Mouse (Mus musculus) liver, adult 2 months (tissue): ENCODE data around the gene Cdca4. TPM values are rescaled to one million over a fixed set of nuclear protein-coding genes. Genes with fewer than 3 reads are reported as not detected.

Experiments
- DNase-seq: peaks from one replicate; pipeline ENCODE4 v3.0.0-alpha.2; 2011; ENCODE audit warnings: low read depth, low spot score; ENCODE audit errors: extremely low read depth
- H3K27ac ChIP-seq: fragments of 200-500 bp; replicated peaks from 2 replicates; pipeline ENCODE4 v1.5.1; 2012; ENCODE audit warnings: low read depth, mild to moderate bottlenecking, control low read depth, inconsistent platforms, low read length; ENCODE audit not compliant: insufficient read depth
- H3K27me3 ChIP-seq: fragments of 200-500 bp; 2 replicates; pipeline ENCODE4 v1.6.1; 2012; ENCODE audit warnings: mild to moderate bottlenecking, moderate library complexity, low read length, inconsistent platforms; ENCODE audit not compliant: control insufficient read depth, insufficient read depth
- H3K36me3 ChIP-seq: fragments of 200-500 bp; 2 replicates; pipeline ENCODE4 v1.6.1; 2012; ENCODE audit warnings: low read length, inconsistent platforms; ENCODE audit not compliant: control insufficient read depth, insufficient read depth
- H3K4me1 ChIP-seq: fragments of 200-500 bp; 2 replicates; pipeline ENCODE4 v1.6.1; 2011; ENCODE audit warnings: low read length; ENCODE audit not compliant: control insufficient read depth, insufficient read depth
- H3K4me3 ChIP-seq: fragments of 200-500 bp; 2 replicates; pipeline ENCODE4 v1.5.1; 2011; ENCODE audit warnings: low read depth, mild to moderate bottlenecking, control low read depth, low read length, moderate library complexity; ENCODE audit not compliant: insufficient read depth
- H3K79me2 ChIP-seq: fragments of 200-500 bp; 2 replicates; pipeline ENCODE4 v1.6.1; 2012; ENCODE audit warnings: inconsistent platforms, mild to moderate bottlenecking, low read length, moderate library complexity; ENCODE audit not compliant: control insufficient read depth, insufficient read depth
- H3K9ac ChIP-seq: fragments of 200-500 bp; 2 replicates; pipeline ENCODE4 v1.6.1; 2012; ENCODE audit warnings: low read depth, mild to moderate bottlenecking, control low read depth, inconsistent platforms, low read length
- CTCF ChIP-seq: fragments of 200-500 bp; IDR thresholded peaks from 2 replicates; pipeline ENCODE4 v1.5.1; 2011; ENCODE audit warnings: low read depth, low read length, control low read depth
- POLR2A ChIP-seq: fragments of 200-500 bp; IDR thresholded peaks from 2 replicates; pipeline ENCODE4 v1.6.1; 2011; ENCODE audit warnings: low read length, control low read depth; ENCODE audit not compliant: insufficient read depth; ENCODE audit errors: extremely low read depth
- WGBS: fragments of 180-500 bp; shearing (Covaris S2); methylation state at CpG from one replicate; pipeline ENCODE4 v1.1.7; 2018; 5-methylcytosine and 5-hydroxymethylcytosine counted together
- polyA plus RNA-seq: library from polyadenylated mRNA; depleted of rRNA; stranded (reverse); fragments of >200 nt; gene quantifications from 2 replicates; pipeline ENCODE4 v1.2.3, GENCODE M21; 2012
- total RNA-seq: library from RNA; depleted of rRNA; stranded (reverse); fragments of >200 nt; gene quantifications from 2 replicates; pipeline ENCODE4 v1.2.3, GENCODE M21; 2014

Cdca4 gene
- total and polyA plus RNA-seq, 2 experiments: 3.5 to 5.0 TPM

- 72% methylated on average over 13 of the region's 13 CpGs for WGBS
- Histone ChIP-seq H3K36me3 (no peaks in the 10 kb centered on the region), H3K4me1 (no peaks in the 10 kb centered on the region), H3K4me3 (no peak overlapping the region), H3K79me2 (no peaks in the 10 kb centered on the region), H3K27me3 (no peaks in the 10 kb centered on the region), H3K27ac (no peak overlapping the region), H3K9ac (no peak overlapping the region)
- TF ChIP-seq CTCF (no peak), POLR2A (no peak)
- DNase-seq: no peak
These were observed 35.4 kb downstream of the Cdca4 start for GRCm38 (mm10) chr12:112793601-112794355.

- H3K79me2 ChIP-seq: no peaks in the 10 kb centered on the region
- H3K36me3 ChIP-seq: no peaks in the 10 kb centered on the region
- H3K27ac ChIP-seq: no peak overlapping the region
- no peak for TF ChIP-seq CTCF
- TF ChIP-seq POLR2A: no peak
- no peak overlapping the region for H3K4me3 ChIP-seq
- no peaks in the 10 kb centered on the region for H3K27me3 ChIP-seq
- no peak overlapping the region for H3K9ac ChIP-seq
- no peaks in the 10 kb centered on the region for H3K4me1 ChIP-seq
- 68% methylated on average over 8 of the region's 8 CpGs for WGBS
- no peak for DNase-seq
These were observed 38.2 kb downstream of the Cdca4 start for GRCm38 (mm10) chr12:112791026-112791425.

GRCm38 (mm10) chr12:112774481-112774880 lies 54.7 kb downstream of the Cdca4 start:
- no peak overlapping the region for H3K9ac ChIP-seq
- H3K27ac ChIP-seq: no peak overlapping the region
- no peak for DNase-seq
- H3K36me3 ChIP-seq: no peaks in the 10 kb centered on the region
- H3K27me3 ChIP-seq: no peaks in the 10 kb centered on the region
- no peaks in the 10 kb centered on the region for H3K79me2 ChIP-seq
- no peak overlapping the region for H3K4me3 ChIP-seq
- no peaks in the 10 kb centered on the region for H3K4me1 ChIP-seq
- 89% methylated on average over 10 of the region's 10 CpGs for WGBS
- TF ChIP-seq CTCF: no peak
- TF ChIP-seq POLR2A: no peak

- Histone ChIP-seq H3K27me3 (no peaks in the 10 kb centered on the region), H3K9ac (no peak overlapping the region), H3K4me1 (no peaks in the 10 kb centered on the region), H3K36me3 (no peaks in the 10 kb centered on the region), H3K27ac (no peak overlapping the region), H3K79me2 (no peaks in the 10 kb centered on the region), H3K4me3 (no peak overlapping the region)
- 83% methylated on average over 6 of the region's 6 CpGs for WGBS
- TF ChIP-seq POLR2A (no peak), CTCF (no peak)
- no peak for DNase-seq
These were observed 55.2 kb downstream of the Cdca4 start for GRCm38 (mm10) chr12:112774026-112774425.

DNA sequence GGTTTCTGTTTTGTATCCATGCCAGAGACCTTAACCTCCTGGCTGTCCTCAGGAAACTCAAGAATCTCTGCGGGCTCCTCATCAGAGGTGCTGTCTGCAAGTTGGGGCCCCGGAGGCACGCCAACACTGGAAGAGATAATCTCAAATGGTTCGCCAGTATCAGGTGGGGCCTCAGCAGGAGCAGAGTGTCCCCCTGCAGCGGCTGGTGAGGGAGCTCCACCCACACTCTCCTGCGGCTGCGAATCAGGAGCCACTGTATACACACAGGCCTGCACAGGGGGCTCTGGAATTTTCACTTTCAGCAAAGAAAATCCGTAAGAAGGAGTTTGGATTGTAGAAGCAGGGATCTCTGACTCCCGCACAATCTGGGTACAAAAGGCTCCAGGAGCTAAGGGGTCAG lies 55.9 kb downstream of the Cdca4 start:
- 40% methylated on average over 9 of the region's 9 CpGs for WGBS
- no peak overlapping the region for H3K9ac ChIP-seq
- no peaks in the 10 kb centered on the region for H3K27me3 ChIP-seq
- H3K36me3 ChIP-seq: no peaks in the 10 kb centered on the region
- no peak overlapping the region for H3K4me3 ChIP-seq
- H3K79me2 ChIP-seq: no peaks in the 10 kb centered on the region
- H3K27ac ChIP-seq: no peak overlapping the region
- H3K4me1 ChIP-seq: no peaks in the 10 kb centered on the region
- DNase-seq: no peak
- TF ChIP-seq POLR2A (no peak), CTCF (no peak)

- no peak overlapping the region for H3K9ac ChIP-seq
- no peaks in the 10 kb centered on the region for H3K36me3 ChIP-seq
- H3K27me3 ChIP-seq: no peaks in the 10 kb centered on the region
- no peaks in the 10 kb centered on the region for H3K79me2 ChIP-seq
- H3K4me1 ChIP-seq: no peaks in the 10 kb centered on the region
- TF ChIP-seq CTCF: no peak
- no peak for TF ChIP-seq POLR2A
- no peak overlapping the region for H3K4me3 ChIP-seq
- DNase-seq: no peak
- 88% methylated on average over 14 of the region's 14 CpGs for WGBS
- H3K27ac ChIP-seq: no peak overlapping the region
These were observed 56.9 kb downstream of the Cdca4 start for GRCm38 (mm10) chr12:112772306-112772705.
